Mouse (Mus musculus): Measurements from ENCODE around the gene Zfp710. TPM values are rescaled to one million over a fixed set of nuclear protein-coding genes. Genes with fewer than 3 reads are reported as not detected.
A peak's percentile ranks its signal among the peaks of the same experiment; 100 is the strongest.

Zfp710 gene
- total and polyA plus RNA-seq, 3 experiments, result 7.6 to 16.2 (median 14.4) TPM

GRCm38 (mm10) chr7:80123115-80123514 is 98.5 kb downstream of the Zfp710 start:
- no peak for TF ChIP-seq EP300 (IDR thresholded peaks at IDR 0.05; ENCODE audit: low read length)
- peak; percentile 33; the same call in 1 of the 2 replicates for TF ChIP-seq UBTF (IDR thresholded peaks at IDR 0.05; ENCODE audit: low read depth, low read length)
- H3K79me2 ChIP-seq (replicated peaks; ENCODE audit: control insufficient read depth, extremely low read depth, insufficient read depth, poor library complexity, severe bottlenecking), result no peaks in the 10 kb centered on the region
- H3K4me2 ChIP-seq (ENCODE audit: insufficient read depth, low read depth, poor library complexity, severe bottlenecking), result no peak overlapping the region
- no peak overlapping the region for H3K4me3 ChIP-seq (replicated peaks in 1 of 3; ENCODE audit: low read depth in 2 of 3, low read length in 2 of 3, poor library complexity in 1 of 3)
- in situ Hi-C loops (cut with MboI; ENCODE audit: low pct_ligation_motif_present, low pct_unique_long_range_greater_than_20kb, low sequenced_read_pairs), result no loop called here
- H3K36me3 ChIP-seq (replicated peaks in 1 of 2; ENCODE audit: control insufficient read depth in 1 of 2, insufficient read depth in 1 of 2, low read length in 1 of 2), result no peaks in the 10 kb centered on the region
- no peak overlapping the region for H3K9ac ChIP-seq (ENCODE audit: insufficient read depth, low read depth)
- no peak for DNase-seq (ENCODE audit: extremely low read depth)
- no peaks in the 10 kb centered on the region for H3K9me3 ChIP-seq (replicated peaks; ENCODE audit: low read length)
- H3K27me3 ChIP-seq (replicated peaks), result no peaks in the 10 kb centered on the region
- dilution Hi-C loops (cut with MboI; ENCODE audit: extremely low pct_ligation_motif_present, extremely low pct_unique_long_range_greater_than_20kb, low sequenced_read_pairs), result no loop called here
- H3K27ac ChIP-seq (ENCODE audit: insufficient read depth, low read depth), result no peak overlapping the region
- H3K4me1 ChIP-seq (ENCODE audit: control insufficient read depth in 1 of 2, insufficient read depth in 2 of 2), result peaks cover under 1 to 14% of the 10 kb centered on the region in 2 experiments

- H3K4me3 ChIP-seq (replicated peaks in 1 of 3; ENCODE audit: low read depth in 2 of 3, low read length in 2 of 3, poor library complexity in 1 of 3), result no peak overlapping the region
- DNase-seq (ENCODE audit: extremely low read depth), result no peak
- no peak overlapping the region for H3K4me2 ChIP-seq (ENCODE audit: insufficient read depth, low read depth, poor library complexity, severe bottlenecking)
- no peaks in the 10 kb centered on the region for H3K36me3 ChIP-seq (replicated peaks in 1 of 2; ENCODE audit: control insufficient read depth in 1 of 2, insufficient read depth in 1 of 2, low read length in 1 of 2)
- dilution Hi-C loops (cut with MboI; ENCODE audit: extremely low pct_ligation_motif_present, extremely low pct_unique_long_range_greater_than_20kb, low sequenced_read_pairs) (no loop called here), in situ Hi-C loops (cut with MboI; ENCODE audit: low pct_ligation_motif_present, low pct_unique_long_range_greater_than_20kb, low sequenced_read_pairs) (no loop called here)
- no peak overlapping the region for H3K27ac ChIP-seq (ENCODE audit: insufficient read depth, low read depth)
- no peak overlapping the region for H3K9ac ChIP-seq (ENCODE audit: insufficient read depth, low read depth)
- H3K27me3 ChIP-seq (replicated peaks), result no peaks in the 10 kb centered on the region
- H3K79me2 ChIP-seq (replicated peaks; ENCODE audit: control insufficient read depth, extremely low read depth, insufficient read depth, poor library complexity, severe bottlenecking), result no peaks in the 10 kb centered on the region
- no peaks in the 10 kb centered on the region for H3K9me3 ChIP-seq (replicated peaks; ENCODE audit: low read length)
- no peak for TF ChIP-seq USF1 (IDR thresholded peaks at IDR 0.05; ENCODE audit: low read depth, low read length)
- H3K4me1 ChIP-seq (ENCODE audit: control insufficient read depth in 1 of 2, insufficient read depth in 2 of 2), result peaks cover 0 to 11% of the 10 kb centered on the region in 2 experiments; a peak in 2 of 4 replicates
Measured at GRCm38 (mm10) chr7:80123672-80124071, 99.1 kb downstream of the Zfp710 start.

GRCm38 (mm10) chr7:80129278-80129677 is 104.7 kb downstream of the Zfp710 start:
- peaks cover 0 to 18% of the 10 kb centered on the region in 2 experiments; a peak in 2 of 4 replicates for H3K4me1 ChIP-seq (ENCODE audit: control insufficient read depth in 1 of 2, insufficient read depth in 2 of 2)
- no peaks in the 10 kb centered on the region for H3K36me3 ChIP-seq (replicated peaks in 1 of 2; ENCODE audit: control insufficient read depth in 1 of 2, insufficient read depth in 1 of 2, low read length in 1 of 2)
- TF ChIP-seq NRF1 (IDR thresholded peaks at IDR 0.05; ENCODE audit: low read depth, low read length), result no peak
- no peak for TF ChIP-seq ETS1 (conservative IDR thresholded peaks at IDR 0.05; ENCODE audit: low read depth, low read length)
- no peak for TF ChIP-seq ZC3H11A (IDR thresholded peaks at IDR 0.05; ENCODE audit: low read depth, low read length)
- no peak for TF ChIP-seq SMC3 (IDR thresholded peaks at IDR 0.05; ENCODE audit: low read depth, low read length)
- no peak for TF ChIP-seq IRF4 (IDR thresholded peaks at IDR 0.05; ENCODE audit: low read depth, low read length)
- no peak for TF ChIP-seq MEF2A (IDR thresholded peaks at IDR 0.05; ENCODE audit: borderline replicate concordance, low read depth, low read length)
- no peak for TF ChIP-seq MYC (IDR thresholded peaks at IDR 0.05; ENCODE audit: low read depth, low read length)
- TF ChIP-seq GABPA (IDR thresholded peaks at IDR 0.05; ENCODE audit: insufficient replicate concordance, low read depth, low read length), result no peak
- no peak for TF ChIP-seq ZMIZ1 (IDR thresholded peaks at IDR 0.05; ENCODE audit: low read depth, low read length)
- TF ChIP-seq ELF1 (IDR thresholded peaks at IDR 0.05; ENCODE audit: low read depth, low read length), result no peak
- TF ChIP-seq POLR2A (IDR thresholded peaks at IDR 0.05; ENCODE audit: low read depth, low read length), result no peak
- TF ChIP-seq PAX5 (IDR thresholded peaks at IDR 0.05; ENCODE audit: low read length), result no peak
- TF ChIP-seq NELFE (IDR thresholded peaks at IDR 0.05; ENCODE audit: low read depth, low read length), result no peak
- no peak for TF ChIP-seq MAZ (IDR thresholded peaks at IDR 0.05; ENCODE audit: low read depth, low read length)
- H3K79me2 ChIP-seq (replicated peaks; ENCODE audit: control insufficient read depth, extremely low read depth, insufficient read depth, poor library complexity, severe bottlenecking), result no peaks in the 10 kb centered on the region
- in situ Hi-C loops (cut with MboI; ENCODE audit: low pct_ligation_motif_present, low pct_unique_long_range_greater_than_20kb, low sequenced_read_pairs), result loop anchor here (25.0 kb wide), 1 partner anchor 458 kb away; no protein-coding TSS in a partner anchor
- H3K4me3 ChIP-seq (replicated peaks in 1 of 3; ENCODE audit: low read depth in 2 of 3, low read length in 2 of 3, poor library complexity in 1 of 3), result no peak overlapping the region
- no peak overlapping the region for H3K9ac ChIP-seq (ENCODE audit: insufficient read depth, low read depth)
- H3K27me3 ChIP-seq (replicated peaks), result no peaks in the 10 kb centered on the region
- no peak overlapping the region for H3K27ac ChIP-seq (ENCODE audit: insufficient read depth, low read depth)
- dilution Hi-C loops (cut with MboI; ENCODE audit: extremely low pct_ligation_motif_present, extremely low pct_unique_long_range_greater_than_20kb, low sequenced_read_pairs), result no loop called here
- no peaks in the 10 kb centered on the region for H3K9me3 ChIP-seq (replicated peaks; ENCODE audit: low read length)
- DNase-seq (ENCODE audit: extremely low read depth), result no peak
- H3K4me2 ChIP-seq (ENCODE audit: insufficient read depth, low read depth, poor library complexity, severe bottlenecking), result no peak overlapping the region

All from CH12.LX (cell line).